Mouse (Mus musculus) left cerebral cortex, postnatal 14 days (tissue): Measurements from ENCODE around the gene Snx27. TPM values are rescaled to one million over a fixed set of nuclear protein-coding genes. Genes with fewer than 3 reads are reported as not detected.

Source experiments
- DNase-seq, 2 experiments: peaks; one replicate each; pipeline ENCODE4 v3.0.0; 2021 to 2022; ENCODE audit warnings: low spot score in 2 of 2, mixed read lengths in 1 of 2
- intact Hi-C: fragments of 180-260 bp; cut with DNase I; formaldehyde crosslinking; loops from one replicate; pipeline ENCODE4 v1.15.1; 2025
- total RNA-seq, 2 experiments: library from RNA; stranded (reverse); gene quantifications; 2 replicates each; pipeline ENCODE4 v1.2.3; 2021

Gene Snx27
- total RNA-seq, 2 experiments from 2014 or later: 79.6 to 81.8 TPM

GRCm38 (mm10) chr3:94449377-94449776 is 133.1 kb downstream of the Snx27 start:
- intact Hi-C loops: no loop called here
- no peak for DNase-seq

Other genes starting within 250 kb of the Snx27 start
- not detected for gene Them5, start 240.6 kb downstream of the Snx27 start, total RNA-seq
- gene C2cd4d, start 220.3 kb downstream of the Snx27 start, total RNA-seq: under 1 TPM in 1 of 2 experiments, not detected in 1; 0.59 TPM
- gene Rorc, start 209.9 kb downstream of the Snx27 start, total RNA-seq: under 1 TPM; 0.25 to 0.51 TPM
- gene Lingo4, start 184.2 kb downstream of the Snx27 start, total RNA-seq: 1 to 10 TPM in 1 of 2 experiments, under 1 TPM in 1; 0.70 to 1.1 TPM
- gene Tdrkh, start 169.4 kb downstream of the Snx27 start, total RNA-seq: 10 to 100 TPM; 35.2 to 36.0 TPM
- 10 to 100 TPM; 38.3 to 40.0 TPM for gene Mrpl9, start 139.4 kb downstream of the Snx27 start, total RNA-seq
- gene Oaz3, start 138.8 kb downstream of the Snx27 start, total RNA-seq: not detected
- 100 to 1,000 TPM; 207 to 232 TPM for gene Celf3, start 104.4 kb downstream of the Snx27 start, total RNA-seq
- 1 to 10 TPM; 6.5 to 7.3 TPM for gene Riiad1, start 102.4 kb downstream of the Snx27 start, total RNA-seq
- not detected for gene Gm10972, start 60.4 kb upstream of the Snx27 start, total RNA-seq
- 1 to 10 TPM; 1.4 to 2.0 TPM for gene Tuft1, start 76.2 kb upstream of the Snx27 start, total RNA-seq
- not detected for gene Selenbp2, start 110.8 kb upstream of the Snx27 start, total RNA-seq
- gene Cgn, start 203.8 kb upstream of the Snx27 start, total RNA-seq: 1 to 10 TPM; 3.9 to 4.5 TPM